Mouse (Mus musculus): ENCODE measurements around the gene Hoxb3.

The Hoxb3 gene

GRCm38 (mm10) chr11:96396772-96397626, 73.9 kb downstream of the Hoxb3 start:
- in situ Hi-C loops (cut with MboI, MseI): no loop called here
